Mouse (Mus musculus) heart, embryonic 14.5 days (tissue): ENCODE measurements around the gene Stra6. TPM values are rescaled to one million over a fixed set of nuclear protein-coding genes. Genes with fewer than 3 reads are reported as not detected.

ENCODE experiments used
- ATAC-seq: fragments of 200-750 bp; cut with Nextera tagmentation; 2 replicates; pipeline ENCODE4 v1.8.0; 2017; ENCODE audit warnings: low read depth, moderate TSS enrichment; ENCODE audit not compliant: insufficient number of reproducible peaks, insufficient read depth, low FRiP score
- H3K27ac ChIP-seq, 2 experiments: fragments of 200-500 bp in 1 of 2; fragments of 300-500 bp in 1 of 2; sonication (generic) in 1 of 2; replicated peaks in 1 of 2; 2 replicates each; pipeline ENCODE4 v1.5.1; 2012 to 2014; ENCODE audit warnings: low read depth in 2 of 2, low read length in 2 of 2, control low read depth in 1 of 2, mild to moderate bottlenecking in 1 of 2, mixed read lengths in 1 of 2; ENCODE audit not compliant: control insufficient read depth in 1 of 2, insufficient read depth in 1 of 2
- H3K27me3 ChIP-seq: fragments of 300-500 bp; sonication (generic); 2 replicates; pipeline ENCODE4 v1.6.1; 2014; ENCODE audit warnings: mild to moderate bottlenecking, low read length, control low read depth; ENCODE audit not compliant: control insufficient read depth, insufficient read depth
- H3K36me3 ChIP-seq: fragments of 300-500 bp; sonication (generic); 2 replicates; pipeline ENCODE4 v1.6.1; 2014; ENCODE audit warnings: mild to moderate bottlenecking, control low read depth, low read length, mixed read lengths; ENCODE audit not compliant: control insufficient read depth, insufficient read depth
- H3K4me1 ChIP-seq, 2 experiments: fragments of 200-500 bp in 1 of 2; fragments of 300-500 bp in 1 of 2; sonication (generic) in 1 of 2; 2 replicates each; pipeline ENCODE4 v1.6.1; 2012 to 2014; ENCODE audit warnings: low read length in 2 of 2, control low read depth in 1 of 2, mixed read lengths in 1 of 2; ENCODE audit not compliant: control insufficient read depth in 2 of 2, insufficient read depth in 2 of 2
- H3K4me2 ChIP-seq: fragments of 300-500 bp; sonication (generic); 2 replicates; pipeline ENCODE4 v1.6.1; 2014; ENCODE audit warnings: mild to moderate bottlenecking, low read length
- H3K4me3 ChIP-seq, 2 experiments: fragments of 200-500 bp in 1 of 2; fragments of 300-500 bp in 1 of 2; sonication (generic) in 1 of 2; 2 replicates each; pipeline ENCODE4 v1.5.1; 2012 to 2014; ENCODE audit warnings: low read length in 2 of 2, mild to moderate bottlenecking in 2 of 2, control low read depth in 1 of 2, low read depth in 1 of 2, moderate library complexity in 1 of 2; ENCODE audit not compliant: control insufficient read depth in 1 of 2, insufficient read depth in 1 of 2
- H3K9ac ChIP-seq: fragments of 300-500 bp; sonication (generic); 2 replicates; pipeline ENCODE4 v1.6.1; 2014; ENCODE audit warnings: mild to moderate bottlenecking, low read length
- H3K9me3 ChIP-seq: fragments of 300-500 bp; sonication (generic); 2 replicates; pipeline ENCODE4 v1.6.1; 2016; ENCODE audit warnings: low read length, control low read depth; ENCODE audit not compliant: control insufficient read depth
- WGBS: fragments of 180-500 bp; shearing (Covaris S2); extraction: QIAGEN DNeasy Blood & Tissue Kit; methylation state at CpG from one replicate; pipeline ENCODE4 v1.1.7; 2014; 5-methylcytosine and 5-hydroxymethylcytosine counted together
- polyA plus RNA-seq: library from polyadenylated mRNA; unstranded; fragments of >200 nt; fragmentation: Nextera tagmentation; extraction: Ambion mirVana; gene quantifications from 2 replicates; pipeline ENCODE4 v1.2.1, GENCODE M21; 2014

The Stra6 gene
- polyA plus RNA-seq, 1 experiment from 2014 or later: 0.57 TPM

- H3K9ac ChIP-seq: no peak overlapping the region
- H3K4me3 ChIP-seq: no peak overlapping the region
- no peaks in the 10 kb centered on the region for H3K36me3 ChIP-seq
- no peak overlapping the region for H3K4me2 ChIP-seq
- H3K27ac ChIP-seq: no peak overlapping the region
- 79% methylated on average over 5 of the region's 5 CpGs for WGBS
- H3K9me3 ChIP-seq: no peaks in the 10 kb centered on the region
- H3K4me1 ChIP-seq: peaks cover 0 to 3% of the 10 kb centered on the region in 2 experiments; a peak in 2 of 4 replicates
- ATAC-seq: no peak
- H3K27me3 ChIP-seq: peaks cover 21% of the 10 kb centered on the region; the same call in 1 of the 2 replicates
Observed at GRCm38 (mm10) chr9:58145417-58145816, 81.8 kb downstream of the Stra6 start.

GRCm38 (mm10) chr9:58148806-58149205 is 85.2 kb downstream of the Stra6 start:
- Histone ChIP-seq H3K4me1 (peaks cover 3 to 6% of the 10 kb centered on the region in 2 experiments; a peak in 3 of 4 replicates), H3K27me3 (peaks cover 5% of the 10 kb centered on the region; the same call in 1 of the 2 replicates), H3K9ac (no peak overlapping the region), H3K4me3 (no peak overlapping the region), H3K9me3 (no peaks in the 10 kb centered on the region), H3K36me3 (no peaks in the 10 kb centered on the region), H3K27ac (no peak overlapping the region), H3K4me2 (no peak overlapping the region)
- 51% methylated on average over 2 of the region's 2 CpGs for WGBS
- no peak for ATAC-seq

- H3K27me3 ChIP-seq: peaks cover 5% of the 10 kb centered on the region; the same call in 1 of the 2 replicates
- H3K36me3 ChIP-seq: no peaks in the 10 kb centered on the region
- H3K27ac ChIP-seq: no peak overlapping the region
- WGBS: 61% methylated on average over 4 of the region's 4 CpGs
- no peaks in the 10 kb centered on the region for H3K9me3 ChIP-seq
- no peak overlapping the region for H3K4me3 ChIP-seq
- no peak overlapping the region for H3K9ac ChIP-seq
- ATAC-seq: no peak
- H3K4me2 ChIP-seq: no peak overlapping the region
- peaks cover 10 to 15% of the 10 kb centered on the region in 2 experiments; a peak in 3 of 4 replicates for H3K4me1 ChIP-seq
Observed at GRCm38 (mm10) chr9:58150733-58151361, 87.3 kb downstream of the Stra6 start.

- Histone ChIP-seq H3K27ac (0 out of 4 replicates have a peak overlapping the region, but pooled peaks of 1 of the 2 experiments have one; percentile 17), H3K9ac (no peak overlapping the region), H3K4me1 (peaks cover 16 to 17% of the 10 kb centered on the region in 2 experiments), H3K9me3 (no peaks in the 10 kb centered on the region), H3K36me3 (no peaks in the 10 kb centered on the region), H3K4me2 (no peak overlapping the region), H3K27me3 (no peaks in the 10 kb centered on the region; the same call in 1 of the 2 replicates), H3K4me3 (no peak overlapping the region)
- ATAC-seq: no peak
- WGBS: 74% methylated on average over 3 of the region's 3 CpGs
Observed at GRCm38 (mm10) chr9:58153095-58153494, 89.5 kb downstream of the Stra6 start.

- peaks cover 28 to 39% of the 10 kb centered on the region in 2 experiments for H3K4me1 ChIP-seq
- H3K27me3 ChIP-seq: no peaks in the 10 kb centered on the region
- WGBS: 29% methylated on average over 3 of the region's 3 CpGs
- no peaks in the 10 kb centered on the region for H3K36me3 ChIP-seq
- H3K4me2 ChIP-seq: no peak overlapping the region
- H3K9me3 ChIP-seq: no peaks in the 10 kb centered on the region
- ATAC-seq: peak; percentile 29; the same call in 1 of the 2 replicates
- no peak overlapping the region for H3K9ac ChIP-seq
- no peak overlapping the region for H3K27ac ChIP-seq
- H3K4me3 ChIP-seq: no peak overlapping the region
Observed at GRCm38 (mm10) chr9:58155366-58155765, 91.8 kb downstream of the Stra6 start.

- 88% methylated on average over 22 of the region's 22 CpGs for WGBS
- H3K9me3 ChIP-seq: no peaks in the 10 kb centered on the region
- H3K36me3 ChIP-seq: no peaks in the 10 kb centered on the region
- H3K4me3 ChIP-seq: no peak overlapping the region
- H3K9ac ChIP-seq: no peak overlapping the region
- ATAC-seq: no peak
- H3K27me3 ChIP-seq: no peaks in the 10 kb centered on the region
- peaks cover 30 to 40% of the 10 kb centered on the region in 2 experiments for H3K4me1 ChIP-seq
- peak overlapping the region; percentile 38 for H3K4me2 ChIP-seq
- no peak overlapping the region for H3K27ac ChIP-seq
Observed at GRCm38 (mm10) chr9:58156819-58157560, 93.4 kb downstream of the Stra6 start.

- 79% methylated on average over 13 of the region's 13 CpGs for WGBS
- peak overlapping the region; percentile 74 to 78 for H3K27ac ChIP-seq
- peaks cover 30 to 40% of the 10 kb centered on the region in 2 experiments for H3K4me1 ChIP-seq
- no peaks in the 10 kb centered on the region for H3K9me3 ChIP-seq
- H3K9ac ChIP-seq: peak overlapping the region; percentile 45; the same call in 1 of the 2 replicates
- H3K36me3 ChIP-seq: no peaks in the 10 kb centered on the region
- peak overlapping the region; percentile 38 for H3K4me2 ChIP-seq
- ATAC-seq: no peak
- peak overlapping the region; percentile 8 to 16; a peak in 3 of 4 replicates for H3K4me3 ChIP-seq
- H3K27me3 ChIP-seq: no peaks in the 10 kb centered on the region
Observed at GRCm38 (mm10) chr9:58157838-58158237, 94.2 kb downstream of the Stra6 start.
